Mouse (Mus musculus) hindbrain, postnatal 0 days (tissue): ENCODE measurements around the gene Dip2b. TPM values are rescaled to one million over a fixed set of nuclear protein-coding genes. Genes with fewer than 3 reads are reported as not detected.

ENCODE experiments used
- ATAC-seq: fragments of 200-750 bp; cut with Nextera tagmentation; 2 replicates; pipeline ENCODE4 v1.8.0; 2017; ENCODE audit warnings: mild to moderate bottlenecking, moderate TSS enrichment, moderate library complexity
- DNase-seq: peaks from one replicate; pipeline ENCODE4 v3.0.0-alpha.2; 2015; ENCODE audit warnings: low spot score
- H3K27ac ChIP-seq: fragments of 300-500 bp; sonication (generic); 2 replicates; pipeline ENCODE4 v1.5.1; 2014; ENCODE audit warnings: mild to moderate bottlenecking
- H3K27me3 ChIP-seq: fragments of 300-500 bp; sonication (generic); 2 replicates; pipeline ENCODE4 v1.6.1; 2014; ENCODE audit warnings: low read length, mixed read lengths; ENCODE audit not compliant: insufficient read depth
- H3K36me3 ChIP-seq: fragments of 300-500 bp; sonication (generic); 2 replicates; pipeline ENCODE4 v1.6.1; 2014; ENCODE audit warnings: low read length, mixed read lengths; ENCODE audit not compliant: insufficient read depth
- H3K4me1 ChIP-seq: fragments of 300-500 bp; sonication (generic); 2 replicates; pipeline ENCODE4 v1.6.1; 2014; ENCODE audit warnings: antibody characterized with exemption, low read length, mixed read lengths; ENCODE audit not compliant: insufficient read depth
- H3K4me2 ChIP-seq: fragments of 300-500 bp; sonication (generic); 2 replicates; pipeline ENCODE4 v1.6.1; 2014; ENCODE audit warnings: low read depth, mild to moderate bottlenecking, low read length, moderate library complexity, mixed read lengths
- H3K4me3 ChIP-seq: fragments of 300-500 bp; sonication (generic); 2 replicates; pipeline ENCODE4 v1.5.1; 2014; ENCODE audit warnings: low read length
- H3K9ac ChIP-seq: fragments of 300-500 bp; sonication (generic); replicated peaks from 2 replicates; pipeline ENCODE4 v1.6.1; 2014; ENCODE audit warnings: mild to moderate bottlenecking, low read length, moderate library complexity, mixed read lengths
- H3K9me3 ChIP-seq: fragments of 300-500 bp; sonication (generic); 2 replicates; pipeline ENCODE4 v1.6.1; 2016; ENCODE audit warnings: low read length, mixed read lengths
- CTCF ChIP-seq: IDR thresholded peaks from 2 replicates; pipeline ENCODE4 v1.5.1; 2016; ENCODE audit warnings: antibody characterized with exemption, control low read depth, low read depth
- WGBS: fragments of 180-500 bp; shearing (Covaris S2); extraction: QIAGEN DNeasy Blood & Tissue Kit; methylation state at CpG from one replicate; pipeline ENCODE4 v1.1.7; 2014; 5-methylcytosine and 5-hydroxymethylcytosine counted together
- polyA plus RNA-seq: library from polyadenylated mRNA; unstranded; fragments of >200 nt; fragmentation: Nextera tagmentation; extraction: Ambion mirVana; gene quantifications from 2 replicates; pipeline ENCODE4 v1.2.1, GENCODE M21; 2015
- total RNA-seq: library from RNA; depleted of rRNA; stranded (reverse); fragments of >200 nt; gene quantifications from 2 replicates; pipeline ENCODE4 v1.2.3, GENCODE M21; 2014

The Dip2b gene
- total and polyA plus RNA-seq, 2 experiments from 2014 or later = 11.9 to 44.7 TPM

DNA sequence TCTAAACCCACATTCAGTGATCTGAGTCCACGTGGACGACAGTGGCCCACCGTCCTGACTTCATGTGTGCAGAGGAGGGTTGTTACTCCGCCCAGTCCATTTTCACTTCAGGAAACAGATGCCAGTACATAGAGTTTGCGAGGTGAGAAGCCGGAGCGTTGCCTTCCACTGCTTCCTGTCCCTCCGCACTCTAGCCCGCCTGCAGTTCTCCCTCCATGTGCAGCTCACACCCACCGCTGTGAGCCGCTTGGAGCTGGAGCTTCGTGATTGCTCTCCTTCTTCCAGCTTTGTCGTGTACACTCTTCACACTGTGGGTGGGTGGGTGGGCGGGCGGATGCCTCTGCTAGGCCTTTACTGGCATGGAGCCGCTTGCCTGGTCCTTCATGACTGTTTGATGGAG is 53.8 kb downstream of the Dip2b start:
- Histone ChIP-seq H3K36me3 (no peaks in the 10 kb centered on the region), H3K4me1 (peaks cover 14% of the 10 kb centered on the region; the same call in 1 of the 2 replicates), H3K27ac (peak overlapping the region; percentile 8), H3K9ac (no peak overlapping the region), H3K9me3 (no peaks in the 10 kb centered on the region), H3K27me3 (no peaks in the 10 kb centered on the region), H3K4me2 (no peak overlapping the region), H3K4me3 (no peak overlapping the region)
- ATAC-seq = no peak
- DNase-seq = peak; percentile 20
- WGBS = 40% methylated on average over 16 of the region's 16 CpGs
- no peak for TF ChIP-seq CTCF

DNA sequence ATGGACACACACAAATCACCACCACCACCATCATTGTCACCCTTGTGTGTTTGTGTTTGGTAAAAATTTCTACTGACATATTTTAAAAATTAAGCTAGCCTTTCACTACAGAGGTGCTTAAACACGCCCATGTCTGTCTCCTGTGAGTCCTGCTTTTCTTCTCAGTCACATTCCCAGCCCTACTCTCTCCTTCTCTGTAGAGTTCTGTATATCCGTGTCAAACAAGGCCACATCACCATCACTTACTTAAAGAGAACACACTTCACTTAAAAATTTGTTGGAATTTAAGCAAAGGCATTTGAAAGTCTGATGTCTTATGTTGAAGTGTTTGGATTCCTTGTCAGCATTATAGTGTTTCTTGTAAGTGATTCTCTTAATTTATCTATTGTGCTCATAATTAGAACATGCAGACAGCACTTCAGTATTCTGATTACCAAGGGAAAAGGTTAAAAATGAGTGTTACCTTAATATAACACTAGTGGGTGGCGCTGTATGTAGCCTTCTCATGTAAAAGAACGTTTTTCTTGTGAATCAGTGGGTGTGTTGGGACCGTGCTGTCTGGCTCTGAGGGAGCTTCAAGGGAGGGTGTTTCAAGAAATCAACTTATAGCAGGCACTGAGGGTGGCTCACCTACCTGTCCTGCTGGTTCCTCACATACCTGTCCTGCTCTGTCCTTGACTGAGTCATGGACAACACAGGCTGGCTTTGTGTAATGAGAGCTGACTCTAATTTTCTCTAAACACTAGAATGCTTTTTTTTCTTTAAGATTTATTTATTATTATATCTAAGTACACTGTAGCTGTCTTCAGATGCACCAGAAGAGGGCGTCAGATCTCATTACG is 58.3 kb downstream of the Dip2b start:
- DNase-seq (no peak), ATAC-seq (no peak)
- H3K4me2 ChIP-seq = no peak overlapping the region
- H3K9ac ChIP-seq = no peak overlapping the region
- H3K36me3 ChIP-seq = no peaks in the 10 kb centered on the region
- WGBS = 86% methylated on average over 6 of the region's 7 CpGs
- no peak overlapping the region for H3K4me3 ChIP-seq
- H3K4me1 ChIP-seq = peaks cover 8% of the 10 kb centered on the region; the same call in 1 of the 2 replicates
- no peak overlapping the region for H3K27ac ChIP-seq
- no peaks in the 10 kb centered on the region for H3K27me3 ChIP-seq
- no peaks in the 10 kb centered on the region for H3K9me3 ChIP-seq
- TF ChIP-seq CTCF = no peak

DNA sequence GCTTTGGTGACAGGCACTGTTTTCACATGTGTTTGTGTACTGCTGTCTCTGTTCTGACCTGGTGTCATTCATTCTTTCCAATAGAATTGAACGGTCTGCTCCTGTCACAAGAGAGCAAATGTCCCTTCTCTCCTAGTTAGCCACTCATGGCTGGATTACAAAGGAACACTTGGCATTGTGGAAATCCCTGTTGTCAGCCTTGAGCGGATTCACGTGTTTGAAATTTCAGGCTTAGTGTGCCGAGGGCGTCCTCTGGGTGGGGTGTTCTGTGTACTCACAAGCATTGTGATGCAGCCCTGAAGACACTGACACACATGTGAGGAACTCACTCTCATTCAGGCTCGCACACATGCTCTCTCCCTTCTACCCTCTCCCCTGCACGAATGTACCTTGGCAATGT is 61.9 kb downstream of the Dip2b start:
- no peak for ATAC-seq
- no peaks in the 10 kb centered on the region for H3K27me3 ChIP-seq

DNA sequence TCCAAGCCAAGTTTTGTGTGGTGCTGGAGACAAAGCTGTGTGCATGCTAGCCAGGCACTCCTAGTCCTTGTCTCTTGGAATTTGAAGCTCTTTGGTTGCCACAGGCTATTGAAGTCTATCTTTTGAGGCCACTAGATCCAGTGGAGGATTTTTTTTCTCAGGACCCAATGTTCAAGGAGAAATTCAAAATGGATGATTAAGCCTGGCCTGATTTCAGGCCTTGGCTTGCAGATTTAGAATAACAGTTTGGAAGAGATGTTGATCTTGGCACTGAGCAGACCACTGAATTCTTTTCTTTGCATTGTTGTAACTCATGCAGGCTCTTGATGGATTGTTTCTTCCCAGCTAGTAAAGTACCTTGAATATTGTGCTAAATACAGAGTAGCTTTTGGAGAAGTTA is 62.7 kb downstream of the Dip2b start:
- Histone ChIP-seq H3K36me3 (no peaks in the 10 kb centered on the region), H3K4me1 (no peaks in the 10 kb centered on the region), H3K9me3 (no peaks in the 10 kb centered on the region), H3K4me2 (no peak overlapping the region), H3K27ac (0 out of 2 replicates have a peak overlapping the region, but pooled peaks have one; percentile 20), H3K4me3 (no peak overlapping the region), H3K9ac (no peak overlapping the region), H3K27me3 (no peaks in the 10 kb centered on the region)
- no peak for TF ChIP-seq CTCF
- DNase-seq (no peak), ATAC-seq (no peak)

More for the DNA sequence above, 61.9 kb downstream of the Dip2b start:
- no peaks in the 10 kb centered on the region for H3K36me3 ChIP-seq
- no peak overlapping the region for H3K9ac ChIP-seq
- no peak for DNase-seq
- no peak overlapping the region for H3K4me3 ChIP-seq
- 53% methylated on average over 7 of the region's 7 CpGs for WGBS
- TF ChIP-seq CTCF = no peak
- H3K27ac ChIP-seq = 0 out of 2 replicates have a peak overlapping the region, but pooled peaks have one; percentile 20
- H3K4me2 ChIP-seq = no peak overlapping the region
- H3K9me3 ChIP-seq = no peaks in the 10 kb centered on the region
- no peaks in the 10 kb centered on the region for H3K4me1 ChIP-seq

GRCm38 (mm10) chr15:100104126-100104525 is 65.7 kb downstream of the Dip2b start:
- H3K4me3 ChIP-seq = no peak overlapping the region

DNA sequence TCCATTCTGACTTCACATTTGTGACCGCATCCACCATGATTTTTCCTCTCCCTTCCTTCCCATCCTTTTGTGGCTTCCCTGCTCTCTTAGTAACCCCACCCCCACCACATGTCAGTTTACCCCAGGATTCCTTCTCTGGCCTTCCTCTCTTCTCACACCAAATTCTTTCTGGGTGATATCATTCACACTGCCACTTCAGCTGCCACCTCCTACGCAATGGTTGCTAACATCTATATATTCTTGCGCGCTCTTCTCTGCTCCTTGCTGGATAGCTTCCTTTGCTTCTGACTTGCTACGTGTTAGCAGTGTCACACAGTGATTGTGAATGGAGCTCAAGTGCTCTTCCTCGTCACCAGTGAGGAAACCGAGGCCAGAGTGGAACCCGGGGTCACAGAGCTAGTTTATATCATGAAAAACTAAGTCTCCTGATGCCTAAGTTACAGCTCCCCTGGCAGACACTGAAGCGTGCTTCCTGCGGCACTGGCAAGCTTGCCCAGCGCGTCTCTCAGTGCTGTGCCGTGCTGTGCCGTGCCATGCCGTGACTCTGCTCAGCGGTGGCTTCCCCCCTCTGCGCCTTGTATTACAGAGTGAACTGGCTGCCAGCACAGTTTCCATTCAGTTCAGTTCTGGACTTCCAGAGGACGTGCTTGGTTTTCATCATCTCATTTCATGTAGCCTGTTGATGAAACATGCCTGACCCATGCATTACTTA is 69.8 kb downstream of the Dip2b start:
- no peak for ATAC-seq
- no peak for TF ChIP-seq CTCF
- Histone ChIP-seq H3K4me3 (no peak overlapping the region), H3K27me3 (no peaks in the 10 kb centered on the region), H3K9me3 (no peaks in the 10 kb centered on the region), H3K9ac (no peak overlapping the region), H3K4me1 (no peaks in the 10 kb centered on the region), H3K4me2 (no peak overlapping the region), H3K36me3 (no peaks in the 10 kb centered on the region), H3K27ac (no peak overlapping the region)
- 71% methylated on average over 18 of the region's 18 CpGs for WGBS
- DNase-seq = no peak

More at GRCm38 (mm10) chr15:100104126-100104525, 65.7 kb downstream of the Dip2b start:
- H3K27ac ChIP-seq = no peak overlapping the region
- no peak overlapping the region for H3K4me2 ChIP-seq
- no peaks in the 10 kb centered on the region for H3K36me3 ChIP-seq
- H3K9me3 ChIP-seq = no peaks in the 10 kb centered on the region
- ATAC-seq = no peak
- no peak for TF ChIP-seq CTCF
- WGBS = 81% methylated on average over 2 of the region's 2 CpGs
- H3K9ac ChIP-seq = no peak overlapping the region
- no peak for DNase-seq
- H3K27me3 ChIP-seq = no peaks in the 10 kb centered on the region
- H3K4me1 ChIP-seq = no peaks in the 10 kb centered on the region
